Mouse (Mus musculus) G1E-ER4 (cell line): ENCODE data around the gene Nlrc5. TPM values are rescaled to one million over a fixed set of nuclear protein-coding genes. Genes with fewer than 3 reads are reported as not detected.

Experiments used
- GATA1 ChIP-seq: IDR thresholded peaks from one replicate; pipeline ENCODE4 v1.8.0; 2012; ENCODE audit warnings: low read length, inconsistent platforms
- polyA plus RNA-seq: library from polyadenylated mRNA; stranded (reverse); fragments of >175 nt; gene quantifications from 2 replicates; pipeline ENCODE4 v1.2.3, GENCODE M21; 2012

Gene Nlrc5
- polyA plus RNA-seq, 1 experiment: not detected

- no peak for TF ChIP-seq GATA1
Measured at GRCm38 (mm10) chr8:94485882-94486281, 51.7 kb downstream of the Nlrc5 start.

- no peak for TF ChIP-seq GATA1
Measured at GRCm38 (mm10) chr8:94488016-94488415, 53.9 kb downstream of the Nlrc5 start.

GRCm38 (mm10) chr8:94489809-94490483 lies 55.8 kb downstream of the Nlrc5 start:
- TF ChIP-seq GATA1: no peak

- no peak for TF ChIP-seq GATA1
Measured at GRCm38 (mm10) chr8:94492021-94492681, 58.0 kb downstream of the Nlrc5 start.

GRCm38 (mm10) chr8:94493240-94493639 lies 59.1 kb downstream of the Nlrc5 start:
- TF ChIP-seq GATA1: no peak

GRCm38 (mm10) chr8:94515430-94516208 lies 81.5 kb downstream of the Nlrc5 start:
- TF ChIP-seq GATA1: no peak

GRCm38 (mm10) chr8:94516209-94516593 lies 82.0 kb downstream of the Nlrc5 start:
- no peak for TF ChIP-seq GATA1

- no peak for TF ChIP-seq GATA1
Measured at GRCm38 (mm10) chr8:94516766-94517165, 82.6 kb downstream of the Nlrc5 start.

GRCm38 (mm10) chr8:94518331-94518730 lies 84.2 kb downstream of the Nlrc5 start:
- TF ChIP-seq GATA1: no peak

- TF ChIP-seq GATA1: no peak
Measured at GRCm38 (mm10) chr8:94519021-94519420, 84.9 kb downstream of the Nlrc5 start.

GRCm38 (mm10) chr8:94521481-94521880 lies 87.3 kb downstream of the Nlrc5 start:
- TF ChIP-seq GATA1: no peak

- no peak for TF ChIP-seq GATA1
Measured at GRCm38 (mm10) chr8:94522482-94522881, 88.3 kb downstream of the Nlrc5 start.

- TF ChIP-seq GATA1: no peak
Measured at GRCm38 (mm10) chr8:94524554-94524953, 90.4 kb downstream of the Nlrc5 start.

GRCm38 (mm10) chr8:94527178-94527577 lies 93.0 kb downstream of the Nlrc5 start:
- no peak for TF ChIP-seq GATA1

- no peak for TF ChIP-seq GATA1
Measured at GRCm38 (mm10) chr8:94528245-94528644, 94.1 kb downstream of the Nlrc5 start.

GRCm38 (mm10) chr8:94529875-94530274 lies 95.7 kb downstream of the Nlrc5 start:
- no peak for TF ChIP-seq GATA1
